Mouse (Mus musculus) cerebellum, postnatal 4 days (tissue): ENCODE measurements around the gene Cel.

Experiments
- DNase-seq, 2 experiments: peaks; one replicate each; pipeline ENCODE4 v3.0.0; 2022; ENCODE audit warnings: low spot score in 2 of 2, mixed read lengths in 1 of 2

Gene Cel

DNA sequence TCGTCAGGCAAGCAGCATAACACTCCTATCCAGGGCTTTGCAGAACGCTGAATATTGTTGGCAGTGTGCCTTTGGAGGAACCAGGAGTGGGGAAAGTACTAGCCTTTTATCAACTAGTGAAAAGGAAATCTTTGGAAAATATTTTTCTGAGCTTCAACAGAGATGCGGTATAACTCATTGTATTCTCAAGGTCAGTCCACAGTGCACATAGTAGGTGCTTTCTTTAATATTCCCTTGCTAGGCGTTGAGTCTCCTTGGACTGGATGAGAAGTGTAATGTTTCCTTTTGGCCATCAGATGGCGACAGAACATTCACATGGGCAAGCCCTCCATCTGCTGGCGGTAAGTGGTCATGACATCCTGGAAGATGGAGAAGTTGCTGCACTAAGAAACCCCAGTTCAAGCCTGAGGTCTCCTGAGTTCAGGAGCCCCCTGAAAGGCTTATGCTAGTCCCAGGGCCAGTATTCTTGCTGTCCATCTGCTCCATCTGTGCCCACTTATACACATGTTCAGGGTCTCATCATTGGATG lies 21.9 kb upstream of the Cel start:
- peak; percentile 57 to 78 for DNase-seq

DNA sequence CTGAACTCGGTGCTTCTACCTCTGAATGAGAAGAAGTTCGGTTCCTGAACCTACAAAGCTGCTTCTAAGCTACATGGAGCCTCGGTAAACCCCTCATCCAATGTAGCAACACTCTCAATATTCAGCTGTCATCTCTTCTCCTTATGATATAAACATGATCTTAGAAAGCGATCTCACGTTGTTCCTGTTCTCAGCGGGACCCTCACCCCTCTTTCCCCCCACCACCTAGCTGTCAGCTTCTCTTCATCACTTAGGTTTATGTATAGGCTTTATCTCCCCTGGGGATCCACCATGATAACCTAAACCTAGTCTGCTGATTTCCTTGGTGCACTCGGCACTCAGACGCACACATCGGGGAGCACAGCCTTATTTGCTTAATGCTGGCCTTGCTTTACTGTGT lies 20.4 kb upstream of the Cel start, which contains the start of gene Gtf3c5:
Gene Gtf3c5 (minus strand): TSS at position 101 of the 400 bp plus-strand sequence.
- DNase-seq = no peak

DNA sequence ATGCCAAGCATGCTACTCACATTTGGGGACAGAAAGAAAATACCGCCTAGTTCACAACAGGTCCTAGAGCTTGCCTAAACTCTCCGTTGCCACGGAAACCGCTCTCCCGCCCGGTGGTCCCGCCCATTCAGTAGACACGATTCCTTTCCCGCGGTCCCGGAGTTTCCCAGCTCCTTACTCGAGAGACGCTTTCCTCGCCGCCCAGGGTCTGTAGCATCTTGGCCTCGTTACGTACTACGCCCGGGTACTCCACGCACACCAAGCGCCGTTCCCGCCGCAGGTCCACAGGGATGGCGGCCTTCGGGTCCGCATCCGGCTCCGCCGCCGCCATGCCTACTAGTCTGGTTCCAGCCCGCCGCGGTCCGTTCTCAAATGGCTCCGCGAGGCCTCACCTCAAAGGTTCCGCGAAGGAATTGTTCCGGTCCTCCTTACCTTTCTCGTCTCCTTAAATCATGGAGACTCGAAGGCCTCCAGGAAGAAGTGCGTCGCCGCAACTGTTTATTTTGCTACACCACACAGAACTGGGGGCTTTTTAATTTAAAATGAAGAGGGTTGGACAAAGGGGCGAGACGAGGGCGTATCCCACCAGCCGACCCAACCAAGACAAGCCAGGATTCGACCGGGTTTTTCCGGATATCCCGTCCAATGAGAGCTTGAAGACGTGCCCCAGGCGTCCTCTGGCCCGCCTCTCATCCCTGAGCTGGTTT lies 19.6 kb upstream of the Cel start:
- peak; percentile 80 to 89 for DNase-seq

DNA sequence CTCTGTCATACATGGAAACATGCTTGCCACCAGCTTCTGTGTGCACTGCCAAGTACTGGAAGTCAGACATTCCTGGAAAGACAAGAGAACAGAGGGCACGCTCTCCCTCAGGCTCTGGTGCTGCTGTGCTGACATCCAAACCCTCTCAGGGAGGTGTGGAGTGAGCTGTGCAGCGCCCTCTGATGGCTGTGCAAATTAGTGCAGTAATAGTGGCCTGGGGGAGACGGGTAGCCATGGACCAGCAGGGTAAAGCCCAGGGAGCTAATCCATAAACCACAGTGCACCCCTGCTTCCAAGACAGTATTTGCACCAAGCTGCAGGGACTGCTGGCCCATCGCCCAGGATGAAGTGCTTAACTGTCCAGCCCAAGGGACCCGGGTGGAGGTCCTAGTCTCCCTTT lies 14.8 kb upstream of the Cel start:
- peak in 1 of 2 experiments; percentile 50 for DNase-seq

DNA sequence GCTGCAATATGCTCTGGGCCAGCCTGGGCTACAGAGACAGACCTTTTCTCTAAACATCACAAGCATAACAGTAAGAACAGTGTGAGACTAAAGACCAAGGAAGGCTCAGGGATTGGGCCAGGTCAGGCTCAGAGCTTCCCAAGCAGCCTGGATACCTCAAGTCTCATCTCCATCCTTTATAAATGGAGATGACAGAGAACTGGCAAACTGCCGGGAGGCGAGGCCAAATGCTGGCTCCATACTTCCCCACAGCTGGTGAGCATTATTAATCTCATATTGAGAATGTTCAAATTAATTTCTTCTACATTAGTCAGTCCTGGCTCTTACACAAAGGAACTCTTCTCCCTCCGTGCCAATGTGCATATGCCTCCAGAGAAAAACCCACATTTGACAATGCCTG lies 13.6 kb upstream of the Cel start:
- DNase-seq = peak in 1 of 2 experiments; percentile 75

DNA sequence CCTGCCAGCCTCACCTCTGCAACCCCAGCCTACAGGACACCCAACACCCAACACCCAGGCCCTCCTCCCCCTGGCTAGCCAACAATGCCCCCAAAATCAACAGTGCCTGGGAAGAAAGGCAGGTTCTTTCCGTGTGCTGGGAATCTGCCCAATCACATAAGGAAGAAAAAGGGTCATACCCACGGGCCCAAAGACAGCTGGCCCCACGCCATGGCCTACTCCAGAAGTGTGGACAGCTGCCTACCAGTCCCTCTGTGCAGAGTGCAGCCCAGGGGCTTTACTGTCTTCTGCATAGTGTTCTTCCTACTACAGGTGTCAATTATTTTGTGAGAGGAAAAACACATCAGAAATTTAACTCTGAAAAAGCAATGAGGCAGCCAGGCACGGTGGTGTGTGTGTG lies 12.1 kb upstream of the Cel start:
- no peak for DNase-seq

DNA sequence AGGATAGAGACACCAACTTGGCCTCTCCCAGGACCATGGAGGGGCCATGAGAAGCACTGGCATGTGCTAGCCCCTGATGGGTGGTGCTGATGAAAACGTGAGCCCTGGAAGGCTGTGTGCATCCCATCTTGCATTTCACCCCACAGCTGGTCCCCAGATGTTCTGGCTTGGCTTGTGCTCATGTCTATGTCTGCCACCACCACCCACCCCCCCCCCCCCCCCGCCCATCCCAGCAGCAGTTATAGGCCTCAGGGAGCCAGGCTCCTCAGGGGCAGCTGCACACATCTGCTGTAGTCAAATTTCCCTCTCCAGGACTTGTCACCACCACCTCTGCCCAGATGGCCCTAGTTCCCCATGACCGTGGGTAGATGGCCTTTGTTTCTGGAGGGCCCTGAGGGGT lies 6.7 kb upstream of the Cel start:
- DNase-seq = no peak

DNA sequence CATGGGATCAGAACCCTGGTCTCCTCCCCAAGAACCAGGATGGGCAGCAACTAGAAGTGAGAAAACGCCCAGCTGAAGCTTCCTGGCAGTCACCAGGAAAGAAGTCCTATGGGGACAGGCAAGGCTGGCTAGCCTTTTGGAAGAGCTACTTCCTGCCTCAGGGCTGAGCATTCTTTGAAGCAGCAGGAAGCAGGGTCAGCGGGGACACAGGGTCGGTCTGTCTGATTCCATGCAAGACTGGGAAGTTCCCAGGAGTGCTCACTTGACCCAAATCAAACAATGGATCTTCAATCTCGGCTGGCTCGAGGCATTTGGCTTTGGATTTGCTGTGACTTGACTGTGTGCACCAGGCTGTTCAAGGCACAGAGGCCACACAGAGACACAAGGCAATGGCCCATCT lies 3.3 kb upstream of the Cel start:
- no peak for DNase-seq

DNA sequence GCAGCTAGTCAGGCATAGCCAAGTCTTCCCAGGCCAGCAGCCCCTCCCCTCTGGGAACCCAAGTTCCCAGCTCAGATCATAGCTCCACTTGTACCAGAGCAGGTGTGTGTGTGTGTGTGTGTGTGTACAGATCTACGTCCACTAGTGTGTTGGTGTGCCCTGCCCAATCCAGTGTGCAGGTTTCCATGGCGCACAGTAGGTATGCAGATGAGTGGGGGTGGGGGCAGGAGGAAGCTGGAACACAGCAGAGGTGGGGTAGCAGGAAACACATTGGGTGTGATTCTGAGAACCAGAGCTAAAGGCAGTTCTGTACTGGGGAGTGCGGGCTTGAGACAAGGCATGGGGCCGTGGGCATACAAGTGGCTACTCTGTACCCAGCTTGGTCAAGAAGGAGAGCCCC lies 1.2 kb upstream of the Cel start:
- no peak for DNase-seq

DNA sequence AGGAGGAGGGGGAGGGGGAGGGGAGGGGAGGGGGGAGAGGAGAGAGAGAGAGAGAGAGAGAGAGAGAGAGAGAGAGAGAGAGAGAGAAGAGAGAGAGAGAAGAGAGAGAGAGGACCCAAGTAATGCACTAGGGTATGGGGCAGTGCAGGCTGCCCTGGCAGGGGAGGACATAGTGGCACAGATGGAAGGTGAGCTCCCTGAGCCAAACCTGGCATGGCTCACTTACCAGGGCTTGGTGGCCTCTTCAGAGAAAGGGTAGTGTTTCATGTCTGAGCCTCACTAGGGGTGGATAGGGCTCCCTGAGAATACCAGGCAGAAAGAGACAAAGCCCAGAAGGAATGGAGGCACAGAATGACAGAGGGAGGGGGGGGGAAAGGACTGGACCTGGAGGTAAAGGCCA lies 627 bp upstream of the Cel start:
- no peak for DNase-seq

DNA sequence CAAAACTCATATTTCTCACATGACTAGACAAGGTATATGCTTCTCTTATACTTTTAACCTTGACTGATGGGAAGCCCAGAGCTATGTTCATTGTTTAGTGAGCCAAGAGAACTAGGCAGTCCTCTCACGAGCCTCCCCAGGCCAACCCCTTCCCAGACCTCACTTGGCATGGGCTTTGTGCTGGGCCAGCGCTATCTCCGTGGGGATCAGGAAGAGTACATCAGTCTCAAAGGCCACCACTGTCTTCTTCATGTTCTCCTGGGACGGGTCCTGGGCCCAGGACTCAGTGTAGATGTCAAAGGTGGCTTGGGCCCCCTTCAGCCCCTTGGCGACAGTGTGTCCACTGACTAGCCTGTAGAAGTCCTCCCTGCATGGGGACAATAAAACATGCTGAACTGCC lies 5.8 kb downstream of the Cel start:
- no peak for DNase-seq

DNA sequence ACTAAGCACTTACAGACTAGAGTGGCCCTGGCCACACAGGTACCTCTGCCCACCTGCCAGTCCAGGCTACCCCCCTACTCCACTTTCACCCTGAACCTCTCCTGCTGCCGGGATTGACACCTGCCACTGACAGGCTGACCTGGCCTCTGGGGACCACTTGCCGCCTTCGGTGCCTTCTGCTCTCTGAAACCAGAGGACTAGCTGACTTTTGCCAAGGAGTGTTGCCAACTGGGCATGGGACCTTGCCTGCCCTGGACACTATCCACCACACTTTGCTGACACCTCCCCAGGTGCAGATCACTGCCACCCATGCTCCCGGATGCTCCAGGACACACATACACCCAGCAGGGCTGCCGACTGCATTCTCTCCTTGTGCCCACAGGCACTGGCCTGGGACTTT lies 10.9 kb downstream of the Cel start:
- DNase-seq = no peak

DNA sequence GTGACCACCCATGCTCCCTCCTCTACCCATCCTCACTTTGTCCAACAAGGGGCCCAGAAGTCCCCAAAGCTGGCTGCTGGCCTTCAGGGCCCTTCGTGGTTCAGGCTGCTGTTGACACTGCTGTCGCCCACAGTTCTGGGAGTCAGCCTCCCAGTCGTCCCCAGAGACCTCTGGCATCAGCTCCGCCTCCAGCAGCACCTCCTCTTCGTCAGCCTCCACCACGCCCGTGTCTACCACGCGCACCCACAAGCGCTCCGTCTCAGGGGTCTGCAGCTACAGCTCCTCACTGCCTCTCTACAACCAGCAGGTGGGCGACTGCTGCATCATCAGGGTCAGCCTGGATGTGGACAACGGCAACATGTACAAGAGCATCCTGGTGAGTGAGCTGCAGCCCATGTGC lies 14.0 kb downstream of the Cel start:
- no peak for DNase-seq

DNA sequence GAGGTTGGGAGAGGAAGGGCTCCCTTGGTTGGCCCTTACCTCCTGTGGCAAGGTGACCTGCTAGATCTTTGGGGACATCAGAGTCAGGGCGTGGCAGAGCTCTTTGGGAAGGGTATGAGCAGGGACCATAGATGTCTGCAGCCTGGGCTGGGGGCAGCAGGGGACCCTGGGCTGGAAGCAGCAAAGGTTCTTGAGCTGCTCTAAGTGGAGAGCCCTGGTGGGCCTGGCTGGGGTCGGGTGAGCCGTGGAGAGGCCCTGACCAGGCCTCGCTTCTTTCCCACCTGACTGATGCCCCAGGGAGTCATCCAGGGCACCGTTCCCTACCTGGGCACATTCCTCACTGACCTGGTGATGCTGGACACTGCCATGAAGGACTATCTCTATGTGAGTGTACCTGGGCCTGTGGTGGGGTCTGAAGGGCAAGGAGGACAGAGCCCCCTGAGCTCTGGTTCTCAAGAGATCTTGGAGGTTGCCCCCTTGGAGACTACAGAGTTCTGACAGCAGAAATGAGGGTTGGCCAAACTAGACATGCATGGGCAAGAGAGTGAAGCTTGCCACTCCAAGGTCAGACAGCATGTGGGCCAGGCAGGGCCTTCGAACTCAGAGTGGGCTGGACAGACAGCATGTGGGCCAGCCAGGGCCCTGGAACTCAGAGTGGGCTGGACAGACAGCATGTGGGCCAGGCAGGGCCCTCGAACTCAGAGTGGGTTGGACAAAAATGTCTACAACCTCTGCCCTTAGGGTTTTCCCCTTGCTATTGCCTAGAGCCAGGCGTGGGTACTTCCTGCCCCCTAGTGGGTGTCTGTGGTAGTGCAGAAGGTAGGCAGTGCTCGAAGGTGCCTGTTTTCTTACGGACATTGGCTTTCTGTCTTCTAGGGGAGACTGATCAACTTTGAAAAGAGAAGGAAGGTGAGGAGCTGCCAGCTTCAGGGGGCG lies 15.7 kb downstream of the Cel start:
- peak; percentile 73 to 90 for DNase-seq

DNA sequence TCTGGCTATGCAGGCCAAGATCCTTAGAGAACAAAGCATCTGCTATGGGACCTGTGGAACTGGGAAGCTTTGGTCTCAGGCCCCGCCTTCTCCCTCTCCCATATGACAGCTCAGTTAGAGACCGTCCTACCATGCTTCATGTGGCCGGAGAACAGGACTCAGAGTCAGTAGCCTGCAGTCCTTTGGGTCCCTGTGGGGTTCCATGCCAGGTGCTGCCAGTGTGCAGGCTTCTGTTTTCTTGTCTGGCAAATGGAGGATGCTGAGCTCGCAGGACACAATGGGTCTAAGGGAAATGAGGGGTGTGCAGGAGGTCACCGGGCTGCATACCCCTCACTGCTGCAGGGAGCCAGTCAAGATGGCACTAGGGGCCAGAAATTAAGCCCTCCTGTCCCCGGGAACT lies 16.6 kb downstream of the Cel start:
- no peak for DNase-seq

DNA sequence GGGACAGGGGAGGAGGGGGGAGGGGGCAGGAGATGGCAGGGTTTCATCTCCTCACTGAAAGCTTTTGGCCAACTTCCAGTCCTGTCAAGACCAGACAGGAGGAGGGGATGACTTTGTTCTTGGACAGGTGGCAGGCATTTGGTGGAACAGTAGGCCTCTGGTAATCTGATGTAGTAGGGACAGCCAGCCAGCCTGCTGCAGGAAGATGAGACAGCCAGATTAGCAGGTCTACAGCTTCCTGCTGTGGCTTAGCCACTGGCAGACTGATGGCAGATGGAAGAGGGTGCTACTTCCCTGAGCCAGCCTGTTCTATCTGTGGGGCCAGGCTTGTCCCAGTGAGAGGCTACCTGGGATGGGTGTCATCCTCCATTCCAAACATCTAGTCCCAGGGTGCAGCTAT lies 17.2 kb downstream of the Cel start:
- peak in 1 of 2 experiments; percentile 51 for DNase-seq

DNA sequence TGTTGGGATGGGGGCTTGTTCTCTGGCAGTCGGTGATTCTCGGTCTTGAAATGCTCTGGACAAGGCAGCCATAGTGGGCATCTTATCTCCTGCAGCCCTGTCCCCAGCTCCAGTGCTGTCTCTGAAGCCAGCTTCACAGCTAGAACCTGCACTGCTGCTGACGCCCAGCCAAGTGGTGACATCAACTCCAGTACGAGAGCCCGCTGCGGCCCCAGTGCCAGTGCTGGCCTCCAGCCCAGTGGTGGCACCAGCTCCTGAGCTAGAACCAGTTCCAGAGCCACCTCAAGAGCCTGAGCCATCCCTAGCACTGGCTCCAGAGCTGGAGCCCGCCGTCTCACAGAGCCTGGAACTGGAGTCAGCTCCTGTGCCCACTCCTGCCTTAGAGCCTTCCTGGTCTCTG lies 19.3 kb downstream of the Cel start:
- peak in 1 of 2 experiments; percentile 62 for DNase-seq

DNA sequence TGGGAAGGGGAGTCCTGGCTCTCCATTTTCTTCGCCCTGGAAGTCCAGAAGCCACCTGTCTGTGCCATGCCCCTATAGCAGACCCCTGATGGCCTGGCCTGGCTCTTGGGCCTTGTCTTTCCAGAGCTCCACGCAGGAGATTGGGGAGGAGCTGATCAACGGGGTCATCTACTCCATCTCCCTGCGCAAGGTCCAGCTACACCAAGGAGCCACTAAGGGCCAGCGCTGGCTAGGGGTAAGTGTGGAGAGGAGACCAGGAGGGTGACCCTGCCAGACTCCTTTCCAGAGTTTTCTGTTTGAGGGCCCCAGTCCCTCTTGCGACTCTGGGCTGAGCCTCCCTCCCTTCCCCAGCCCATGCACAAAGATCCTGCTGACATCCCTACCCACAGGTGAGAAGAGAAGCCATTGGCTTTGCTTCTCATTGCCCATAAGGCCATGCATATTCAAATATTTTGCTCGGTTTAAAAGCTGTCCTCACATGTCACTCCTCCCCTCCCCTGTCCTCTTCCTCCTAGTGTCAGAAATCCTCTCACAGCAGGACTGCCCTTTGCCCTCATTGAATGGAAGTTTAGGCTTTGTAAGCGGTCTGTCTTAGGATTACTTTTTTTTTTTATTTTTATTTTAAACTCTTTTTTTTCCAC lies 22.5 kb downstream of the Cel start:
- no peak for DNase-seq

DNA sequence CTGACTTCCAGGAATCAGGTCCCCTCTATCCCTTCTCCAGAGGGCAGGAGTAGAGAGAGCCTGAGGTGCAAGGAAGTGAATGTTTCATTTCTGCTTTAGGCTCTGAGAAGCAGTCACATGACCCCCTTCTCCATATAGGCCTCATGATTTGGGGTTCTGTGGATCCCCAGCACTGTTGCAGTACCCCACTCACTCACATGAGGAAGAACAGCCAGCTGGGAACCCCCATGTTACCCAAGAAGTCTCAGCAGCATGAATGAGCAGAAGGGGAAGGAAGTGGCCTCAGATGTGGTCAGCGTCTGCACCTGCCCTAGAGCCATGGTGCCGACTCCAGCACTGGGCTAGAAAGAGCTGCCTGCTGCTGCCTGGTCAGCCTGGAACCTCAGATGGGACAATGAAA lies 23.3 kb downstream of the Cel start:
- no peak for DNase-seq

DNA sequence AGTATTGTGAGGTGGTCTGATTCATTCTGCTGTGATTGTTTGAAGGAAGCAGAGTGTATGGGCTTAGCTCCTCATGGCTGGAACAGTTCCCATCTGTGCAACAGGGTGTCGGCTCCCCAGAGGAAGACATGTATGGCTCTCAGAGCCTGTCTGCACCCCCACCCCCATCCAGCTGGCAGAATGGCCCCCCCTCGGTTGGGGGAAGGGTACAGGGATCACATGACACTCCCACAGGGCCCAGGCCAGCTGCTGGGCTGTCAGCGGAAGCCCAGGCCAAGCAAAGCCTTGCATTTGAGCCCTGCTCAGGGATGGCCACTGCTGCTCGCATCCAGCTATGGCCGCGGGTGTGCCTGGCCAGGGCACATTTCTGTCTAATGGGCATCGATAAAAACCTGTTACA lies 24.0 kb downstream of the Cel start:
- peak in 1 of 2 experiments; percentile 77 for DNase-seq

DNA sequence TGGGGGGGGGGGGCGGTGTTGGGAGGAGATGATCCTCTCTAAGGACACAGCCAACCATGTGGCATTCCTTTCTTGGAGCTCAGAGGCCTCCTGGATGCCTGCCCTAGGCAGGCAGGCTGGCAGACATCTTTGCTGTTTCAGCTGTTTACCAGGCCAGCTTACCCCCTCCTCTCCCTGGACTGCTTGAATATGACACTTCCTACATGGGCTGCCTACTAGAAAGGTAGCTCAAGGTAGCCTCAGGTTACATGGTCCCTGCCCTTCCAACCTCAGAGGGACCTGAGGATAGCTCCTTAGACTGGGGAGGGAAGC lies 24.4 kb downstream of the Cel start:
- DNase-seq = peak in 1 of 2 experiments; percentile 39
